In genomic region chr6:28554470-28554869, GRCm38 (mm10) we compare ENCODE assay signal across 15 mouse cellular contexts.
"Had no signal": no experiment of that assay in that cellular context is flagged by ENCODE, and none has a peak within 500 bp of the region (broad histone marks: within the 10 kb centered on the region; RNA-seq: fewer than 3 reads in every experiment).

No protein-coding gene starts in this region.

- DNase-seq: kidney, adult 11 months; kidney, adult 9 months; kidney, postnatal 36 days; layer of hippocampus, postnatal 36 days; lung, embryonic 14.5 days; lung, postnatal 14 days; retina, postnatal 1 day; thymus, postnatal 36 days had no signal

- H3K9ac ChIP-seq: limb, embryonic 13.5 days; liver, embryonic 12.5 days; lung, embryonic 14.5 days; midbrain, embryonic 12.5 days; neural tube, embryonic 13.5 days had no signal

- H3K4me3 ChIP-seq: limb, embryonic 13.5 days; liver, embryonic 12.5 days; midbrain, embryonic 12.5 days; neural tube, embryonic 13.5 days had no signal

- H3K27ac ChIP-seq: kidney, postnatal 0 days; limb, embryonic 13.5 days; liver, embryonic 12.5 days; macrophage; midbrain, embryonic 12.5 days had no signal

- H3K36me3 ChIP-seq: midbrain, embryonic 12.5 days; neural tube, embryonic 13.5 days had no signal

- H3K4me1 ChIP-seq: liver, embryonic 12.5 days had no signal

- H3K27me3 ChIP-seq: limb, embryonic 13.5 days; liver, embryonic 12.5 days; midbrain, embryonic 12.5 days; neural tube, embryonic 13.5 days had no signal

- H3K9me3 ChIP-seq: limb, embryonic 13.5 days; liver, embryonic 12.5 days; midbrain, embryonic 12.5 days; neural tube, embryonic 13.5 days had no signal

- ATAC-seq: liver, embryonic 12.5 days; midbrain, embryonic 16.5 days had no signal

- H3K4me2 ChIP-seq: limb, embryonic 13.5 days; liver, embryonic 12.5 days; lung, embryonic 14.5 days; midbrain, embryonic 12.5 days; neural tube, embryonic 13.5 days had no signal
